Mouse (Mus musculus): ENCODE results near the gene Myo1f. TPM values are rescaled to one million over a fixed set of nuclear protein-coding genes. Genes with fewer than 3 reads are reported as not detected.
A peak's percentile ranks its signal among the peaks of the same experiment; 100 is the strongest.
"Not testable (repeated sequence)": the region's sequence is repeated elsewhere in the genome, so short reads cannot be mapped to it uniquely, and the experiment has no call there.

Gene Myo1f
- polyA plus RNA-seq, 1 experiment = 0.06 TPM

- TF ChIP-seq GATA1 (IDR thresholded peaks at IDR 0.05; ENCODE audit: low read length) (no peak), TAL1 (IDR thresholded peaks at IDR 0.05; ENCODE audit: low read length) (no peak)
- Histone ChIP-seq H3K9me3 (ENCODE audit: control insufficient read depth, low read length) (peaks cover 13% of the 10 kb centered on the region), H3K4me1 (ENCODE audit: control insufficient read depth) (peaks cover 6% of the 10 kb centered on the region), H3K27me3 (ENCODE audit: control insufficient read depth) (no peaks in the 10 kb centered on the region), H3K36me3 (ENCODE audit: control insufficient read depth) (no peaks in the 10 kb centered on the region), H3K4me3 (replicated peaks) (no peak overlapping the region)
Measured at GRCm38 (mm10) chr17:33601947-33602346, 46.4 kb downstream of the Myo1f start.

GRCm38 (mm10) chr17:33607273-33607672 is 51.8 kb downstream of the Myo1f start:
- H3K27me3 ChIP-seq (ENCODE audit: control insufficient read depth) = no peaks in the 10 kb centered on the region
- H3K4me3 ChIP-seq (replicated peaks) = no peak overlapping the region
- H3K9me3 ChIP-seq (ENCODE audit: control insufficient read depth, low read length) = no peaks in the 10 kb centered on the region; the same call in 1 of the 2 replicates
- no peaks in the 10 kb centered on the region for H3K36me3 ChIP-seq (ENCODE audit: control insufficient read depth)
- no peak for TF ChIP-seq GATA1 (IDR thresholded peaks at IDR 0.05; ENCODE audit: low read length)
- TF ChIP-seq TAL1 (IDR thresholded peaks at IDR 0.05; ENCODE audit: low read length) = no peak
- peaks cover 14% of the 10 kb centered on the region for H3K4me1 ChIP-seq (ENCODE audit: control insufficient read depth)

GRCm38 (mm10) chr17:33610548-33610947 is 55.0 kb downstream of the Myo1f start:
- no peak for TF ChIP-seq TAL1 (IDR thresholded peaks at IDR 0.05; ENCODE audit: low read length)
- TF ChIP-seq GATA1 (IDR thresholded peaks at IDR 0.05; ENCODE audit: low read length) = no peak
- H3K9me3 ChIP-seq (ENCODE audit: control insufficient read depth, low read length) = no peaks in the 10 kb centered on the region
- H3K36me3 ChIP-seq (ENCODE audit: control insufficient read depth) = no peaks in the 10 kb centered on the region
- no peak overlapping the region for H3K4me3 ChIP-seq (replicated peaks)
- peaks cover 3% of the 10 kb centered on the region; the same call in 1 of the 2 replicates for H3K27me3 ChIP-seq (ENCODE audit: control insufficient read depth)
- peaks cover 14% of the 10 kb centered on the region for H3K4me1 ChIP-seq (ENCODE audit: control insufficient read depth)

- not testable (repeated sequence) for H3K9me3 ChIP-seq (ENCODE audit: control insufficient read depth, low read length); H3K36me3 ChIP-seq (ENCODE audit: control insufficient read depth); H3K4me3 ChIP-seq (replicated peaks); H3K27me3 ChIP-seq (ENCODE audit: control insufficient read depth); H3K4me1 ChIP-seq (ENCODE audit: control insufficient read depth)
Measured at GRCm38 (mm10) chr17:33613726-33614125, 58.2 kb downstream of the Myo1f start.

GRCm38 (mm10) chr17:33627281-33627680 is 71.8 kb downstream of the Myo1f start:
- Histone ChIP-seq H3K4me1 (ENCODE audit: control insufficient read depth) (peaks cover 36% of the 10 kb centered on the region), H3K4me3 (replicated peaks) (no peak overlapping the region), H3K27me3 (ENCODE audit: control insufficient read depth) (no peaks in the 10 kb centered on the region), H3K9me3 (ENCODE audit: control insufficient read depth, low read length) (no peaks in the 10 kb centered on the region), H3K36me3 (ENCODE audit: control insufficient read depth) (peaks cover 23% of the 10 kb centered on the region)
- no peak for TF ChIP-seq GATA1 (IDR thresholded peaks at IDR 0.05; ENCODE audit: low read length)
- TF ChIP-seq TAL1 (IDR thresholded peaks at IDR 0.05; ENCODE audit: low read length) = no peak

- TF ChIP-seq GATA1 (IDR thresholded peaks at IDR 0.05; ENCODE audit: low read length) (no peak), TAL1 (IDR thresholded peaks at IDR 0.05; ENCODE audit: low read length) (no peak)
- Histone ChIP-seq H3K4me3 (replicated peaks) (peak within 1 kb of the TSS; percentile 94), H3K27me3 (ENCODE audit: control insufficient read depth) (no peaks in the 10 kb centered on the region), H3K36me3 (ENCODE audit: control insufficient read depth) (peaks cover 29% of the 10 kb centered on the region), H3K9me3 (ENCODE audit: control insufficient read depth, low read length) (no peaks in the 10 kb centered on the region), H3K4me1 (ENCODE audit: control insufficient read depth) (peaks cover 36% of the 10 kb centered on the region)
Measured at GRCm38 (mm10) chr17:33628621-33629486, 73.3 kb downstream of the Myo1f start, which contains the start of gene Zfp414. TSS of gene Zfp414 (plus strand) at chr17:33629090.

- peaks cover 36% of the 10 kb centered on the region for H3K4me1 ChIP-seq (ENCODE audit: control insufficient read depth)
- H3K4me3 ChIP-seq (replicated peaks) = peak overlapping the region; percentile 94
- H3K9me3 ChIP-seq (ENCODE audit: control insufficient read depth, low read length) = no peaks in the 10 kb centered on the region
- no peaks in the 10 kb centered on the region for H3K27me3 ChIP-seq (ENCODE audit: control insufficient read depth)
- TF ChIP-seq GATA1 (IDR thresholded peaks at IDR 0.05; ENCODE audit: low read length) (peak; percentile 92), TAL1 (IDR thresholded peaks at IDR 0.05; ENCODE audit: low read length) (no peak)
- H3K36me3 ChIP-seq (ENCODE audit: control insufficient read depth) = peaks cover 35% of the 10 kb centered on the region
Measured at GRCm38 (mm10) chr17:33629487-33630125, 74.1 kb downstream of the Myo1f start.

- H3K4me1 ChIP-seq (ENCODE audit: control insufficient read depth) = peaks cover 36% of the 10 kb centered on the region
- H3K36me3 ChIP-seq (ENCODE audit: control insufficient read depth) = peaks cover 39% of the 10 kb centered on the region
- no peak for TF ChIP-seq TAL1 (IDR thresholded peaks at IDR 0.05; ENCODE audit: low read length)
- TF ChIP-seq GATA1 (IDR thresholded peaks at IDR 0.05; ENCODE audit: low read length) = no peak
- no peaks in the 10 kb centered on the region for H3K27me3 ChIP-seq (ENCODE audit: control insufficient read depth)
- H3K4me3 ChIP-seq (replicated peaks) = peak overlapping the region; percentile 94
- no peaks in the 10 kb centered on the region for H3K9me3 ChIP-seq (ENCODE audit: control insufficient read depth, low read length)
Measured at GRCm38 (mm10) chr17:33630171-33630895, 74.8 kb downstream of the Myo1f start.

- Histone ChIP-seq H3K4me1 (ENCODE audit: control insufficient read depth) (peaks cover 36% of the 10 kb centered on the region), H3K9me3 (ENCODE audit: control insufficient read depth, low read length) (no peaks in the 10 kb centered on the region), H3K27me3 (ENCODE audit: control insufficient read depth) (no peaks in the 10 kb centered on the region), H3K36me3 (ENCODE audit: control insufficient read depth) (peaks cover 41% of the 10 kb centered on the region), H3K4me3 (replicated peaks) (no peak overlapping the region)
- no peak for TF ChIP-seq GATA1 (IDR thresholded peaks at IDR 0.05; ENCODE audit: low read length)
- no peak for TF ChIP-seq TAL1 (IDR thresholded peaks at IDR 0.05; ENCODE audit: low read length)
Measured at GRCm38 (mm10) chr17:33631236-33631635, 75.7 kb downstream of the Myo1f start.

Measured in erythroblast, embryonic 14.5 days (primary cell).